Mouse (Mus musculus) bone marrow, adult 2 months (tissue): ENCODE data around the gene Ephx4. TPM values are rescaled to one million over a fixed set of nuclear protein-coding genes. Genes with fewer than 3 reads are reported as not detected.
A peak's percentile ranks its signal among the peaks of the same experiment; 100 is the strongest.

Experiments
- H3K27ac ChIP-seq: fragments of 200-500 bp; 2 replicates; pipeline ENCODE4 v1.5.1; 2012; ENCODE audit warnings: low read depth, mild to moderate bottlenecking, control low read depth, inconsistent platforms, low read length; ENCODE audit not compliant: control insufficient read depth, poor library complexity, insufficient read depth
- H3K4me1 ChIP-seq: fragments of 200-500 bp; 2 replicates; pipeline ENCODE4 v1.6.1; 2011; ENCODE audit warnings: low read length; ENCODE audit not compliant: control insufficient read depth, insufficient read depth
- H3K4me3 ChIP-seq: fragments of 200-500 bp; replicated peaks from 2 replicates; pipeline ENCODE3; 2011; ENCODE audit warnings: mild to moderate bottlenecking, low read depth, low read length, control low read depth; ENCODE audit not compliant: control insufficient read depth
- CTCF ChIP-seq: fragments of 200-500 bp; IDR thresholded peaks from 2 replicates; pipeline ENCODE4 v1.5.1; 2011; ENCODE audit warnings: low read length, control low read depth; ENCODE audit not compliant: control insufficient read depth, insufficient read depth
- POLR2A ChIP-seq: fragments of 200-500 bp; IDR thresholded peaks from 2 replicates; pipeline ENCODE4 v1.6.1; 2011; ENCODE audit warnings: low read depth, mild to moderate bottlenecking, control low read depth, low read length, borderline replicate concordance; ENCODE audit not compliant: control insufficient read depth
- WGBS: fragments of 180-500 bp; shearing (Covaris S2); methylation state at CpG from one replicate; pipeline ENCODE4 v1.1.7; 2018; 5-methylcytosine and 5-hydroxymethylcytosine counted together
- polyA plus RNA-seq: library from polyadenylated mRNA; stranded (reverse); fragments of >200 nt; gene quantifications from 2 replicates; pipeline ENCODE4 v1.2.4, GENCODE M21; 2011; ENCODE audit warnings: low replicate concordance; ENCODE audit not compliant: missing spikeins, insufficient read depth, insufficient read length

Ephx4 gene
- not detected in 2 replicates for polyA plus RNA-seq

DNA sequence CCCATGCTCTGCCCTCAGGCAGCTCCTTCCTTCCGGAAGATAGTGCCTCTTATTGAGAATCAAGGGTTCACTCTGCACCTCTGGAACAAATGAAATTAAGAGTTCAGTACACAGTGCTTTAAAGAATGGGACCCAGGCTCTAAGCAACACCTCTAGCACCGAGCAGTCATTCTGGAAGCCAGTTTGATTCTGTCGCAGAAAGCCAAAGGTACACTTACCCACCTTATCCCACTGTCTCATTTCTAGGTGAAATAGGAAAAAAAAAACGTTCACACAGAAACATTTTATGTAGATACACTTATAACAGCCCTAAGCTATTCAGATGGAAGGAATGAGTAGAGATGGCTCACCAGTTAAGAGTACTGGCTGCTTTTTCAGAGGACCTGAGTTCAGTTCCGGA lies at the start of gene Ephx4:
Ephx4 (plus strand) TSS at position 301 of the 400 bp plus-strand sequence.
- Histone ChIP-seq H3K4me3 (no peak within 1 kb of the TSS), H3K4me1 (no peaks in the 10 kb centered on the region; the same call in 1 of the 2 replicates), H3K27ac (no peak within 1 kb of the TSS; the same call in 1 of the 2 replicates)
- WGBS, result 26% methylated on average over 5 of the region's 5 CpGs
- TF ChIP-seq CTCF (no peak), POLR2A (no peak)

GRCm38 (mm10) chr5:107353981-107354380 lies 48.6 kb upstream of the Ephx4 start:
- Histone ChIP-seq H3K27ac (no peak overlapping the region), H3K4me3 (no peak overlapping the region), H3K4me1 (no peaks in the 10 kb centered on the region; the same call in 1 of the 2 replicates)
- WGBS, result 32% methylated on average over 3 of the region's 3 CpGs
- TF ChIP-seq CTCF (no peak), POLR2A (no peak)

DNA sequence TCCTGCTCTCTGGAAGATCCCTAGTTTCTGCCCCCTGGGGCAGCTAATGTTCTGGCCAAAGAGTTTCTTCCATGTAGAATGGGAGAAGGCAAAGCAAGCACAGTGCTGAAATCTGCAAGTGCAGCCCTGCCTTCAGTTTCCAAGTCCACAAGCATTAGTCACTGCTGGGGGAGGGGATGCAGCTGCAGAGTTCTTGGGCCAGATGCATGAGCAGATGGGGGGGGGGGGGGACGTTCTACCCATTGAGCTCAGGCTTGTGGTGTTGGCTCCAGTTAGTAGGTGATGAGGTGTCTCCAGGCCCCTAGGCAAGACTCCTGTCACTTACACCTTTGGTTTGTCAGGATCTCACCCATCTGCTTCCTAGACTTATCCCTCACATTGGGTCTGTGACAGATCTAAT lies 46.7 kb upstream of the Ephx4 start:
- Histone ChIP-seq H3K27ac (no peak overlapping the region), H3K4me1 (no peaks in the 10 kb centered on the region; the same call in 1 of the 2 replicates), H3K4me3 (no peak overlapping the region)
- no peak for TF ChIP-seq POLR2A
- TF ChIP-seq CTCF, result no peak
- WGBS, result 60% methylated on average over 1 of the region's 1 CpGs

DNA sequence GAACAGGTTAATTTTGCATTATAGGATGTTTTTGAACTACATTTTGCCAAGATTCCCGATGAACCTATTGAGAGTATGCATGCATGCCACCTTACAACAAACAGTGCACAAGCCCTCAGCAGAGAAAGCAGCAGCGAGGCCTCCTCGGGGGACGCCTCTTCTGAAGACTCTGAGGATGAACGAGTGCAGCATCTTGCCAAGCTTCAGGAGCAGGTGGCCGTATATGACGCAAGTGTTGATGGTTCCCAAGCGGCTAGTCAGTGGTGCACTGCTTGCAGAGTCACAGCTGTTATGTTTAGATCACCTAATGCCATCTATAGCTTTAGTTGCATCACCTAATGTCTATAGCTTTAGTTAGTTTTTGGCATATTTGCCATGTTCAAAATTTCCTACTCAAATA lies 44.8 kb upstream of the Ephx4 start:
- no peak overlapping the region for H3K4me3 ChIP-seq
- TF ChIP-seq POLR2A, result no peak
- no peak for TF ChIP-seq CTCF
- H3K27ac ChIP-seq, result no peak overlapping the region
- 80% methylated on average over 8 of the region's 8 CpGs for WGBS
- no peaks in the 10 kb centered on the region; the same call in 1 of the 2 replicates for H3K4me1 ChIP-seq

- Histone ChIP-seq H3K4me1 (no peaks in the 10 kb centered on the region), H3K4me3 (peak overlapping the region; percentile 68), H3K27ac (no peak overlapping the region)
- under 1% methylated on average over 40 of the region's 40 CpGs for WGBS
- no peak for TF ChIP-seq CTCF
- TF ChIP-seq POLR2A, result 0 out of 2 replicates have a peak, but pooled peaks have one; percentile 23
Measured at GRCm38 (mm10) chr5:107359395-107360053, 43.0 kb upstream of the Ephx4 start.

GRCm38 (mm10) chr5:107360054-107360730 lies 42.3 kb upstream of the Ephx4 start:
- H3K4me1 ChIP-seq, result no peaks in the 10 kb centered on the region
- peak overlapping the region; percentile 68 for H3K4me3 ChIP-seq
- WGBS, result 28% methylated on average over 9 of the region's 9 CpGs
- TF ChIP-seq POLR2A (no peak), CTCF (no peak)
- no peak overlapping the region for H3K27ac ChIP-seq

- 86% methylated on average over 3 of the region's 3 CpGs for WGBS
- TF ChIP-seq POLR2A, result no peak
- TF ChIP-seq CTCF, result no peak
- H3K27ac ChIP-seq, result no peak overlapping the region
Measured at GRCm38 (mm10) chr5:107370040-107370439, 32.5 kb upstream of the Ephx4 start.

GRCm38 (mm10) chr5:107371335-107371734 lies 31.2 kb upstream of the Ephx4 start:
- TF ChIP-seq CTCF, result no peak
- 81% methylated on average over 5 of the region's 5 CpGs for WGBS
- H3K27ac ChIP-seq, result no peak overlapping the region
- no peak overlapping the region for H3K4me3 ChIP-seq
- H3K4me1 ChIP-seq, result no peaks in the 10 kb centered on the region

More at GRCm38 (mm10) chr5:107370040-107370439, 32.5 kb upstream of the Ephx4 start:
- Histone ChIP-seq H3K4me3 (no peak overlapping the region), H3K4me1 (no peaks in the 10 kb centered on the region)
